Mouse (Mus musculus): ENCODE measurements around the gene Traip.

The Traip gene

GRCm38 (mm10) chr9:107927749-107928148 is 22.2 kb upstream of the Traip start:
- in situ Hi-C loops (cut with MboI; ENCODE audit: low pct_unique_long_range_greater_than_20kb in 1 of 2, low sequenced_read_pairs in 2 of 2, unreplicated experiment in 1 of 2): no loop called here

DNA sequence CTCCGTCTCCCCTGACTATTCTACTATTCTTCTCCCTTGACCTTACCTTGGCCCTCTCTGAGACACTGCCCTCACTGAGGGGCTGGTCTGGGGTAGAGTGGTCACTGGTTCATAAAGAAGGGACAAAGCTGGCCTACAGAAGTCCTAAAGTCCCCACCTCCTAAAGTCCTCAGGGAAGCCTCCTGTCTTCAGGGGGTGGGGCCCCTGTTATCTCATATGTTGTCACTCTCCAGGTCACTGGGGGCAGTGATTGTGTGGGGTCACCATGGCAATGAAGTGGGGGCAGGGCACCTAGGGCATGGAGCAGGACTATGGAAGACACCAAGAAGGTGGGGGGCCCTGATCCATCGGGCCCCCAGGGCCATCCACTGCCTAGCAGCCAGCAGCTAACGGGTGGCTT is 21.8 kb upstream of the Traip start, which contains the start of gene Actl11:
Gene Actl11, plus strand, starts transcription at position 301 of the 400 bp plus-strand sequence.
- in situ Hi-C loops (cut with MboI; ENCODE audit: low pct_unique_long_range_greater_than_20kb in 1 of 2, low sequenced_read_pairs in 2 of 2, unreplicated experiment in 1 of 2): no loop called here

DNA sequence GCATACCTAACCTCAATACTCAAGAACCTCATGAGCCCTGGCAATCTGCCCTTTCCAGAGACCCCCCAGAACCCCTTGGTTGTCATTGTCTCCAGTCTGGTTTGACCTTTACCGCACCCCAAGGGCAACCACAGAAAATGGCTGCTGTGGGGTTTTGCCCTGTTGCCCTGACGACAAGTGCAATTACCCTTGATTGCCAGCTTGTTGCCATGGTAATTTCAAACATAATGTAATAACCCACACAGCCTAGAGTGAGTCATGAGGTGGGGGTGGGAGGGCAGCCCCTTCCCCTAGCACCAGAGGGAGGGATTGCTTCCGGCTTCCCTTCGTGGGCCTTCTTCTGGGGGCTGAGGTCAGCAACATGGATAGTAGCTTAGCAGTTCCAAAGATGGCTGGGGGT is 17.7 kb upstream of the Traip start:
- in situ Hi-C loops (cut with MboI; ENCODE audit: low pct_unique_long_range_greater_than_20kb in 1 of 2, low sequenced_read_pairs in 2 of 2, unreplicated experiment in 1 of 2): no loop called here

- in situ Hi-C loops (cut with MboI; ENCODE audit: low pct_unique_long_range_greater_than_20kb in 1 of 2, low sequenced_read_pairs in 2 of 2, unreplicated experiment in 1 of 2): no loop called here
Measured at GRCm38 (mm10) chr9:107934146-107934545, 15.8 kb upstream of the Traip start.

DNA sequence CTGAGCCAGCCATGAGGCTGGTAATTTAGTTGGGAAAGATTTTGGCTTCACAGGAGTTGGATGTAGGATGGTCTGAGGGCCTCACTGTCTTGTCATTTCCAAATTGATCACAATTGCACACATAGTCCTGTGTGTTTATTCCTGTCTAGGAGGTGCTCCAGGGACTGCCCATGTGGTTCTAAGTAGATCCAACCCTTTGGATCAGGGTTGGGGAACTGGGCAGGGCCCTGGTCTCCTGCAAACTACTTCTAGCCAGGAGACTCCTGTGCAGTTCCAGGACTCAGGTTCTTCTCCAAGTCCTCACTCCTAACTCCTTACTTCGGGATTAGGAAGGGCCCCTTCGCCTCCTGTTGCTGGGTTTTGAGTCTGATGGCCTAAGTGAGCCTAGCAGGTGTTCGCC is 14.6 kb upstream of the Traip start, which contains the start of gene Camkv:
Gene Camkv, plus strand, starts transcription at position 301 of the 400 bp plus-strand sequence.
- in situ Hi-C loops (cut with MboI; ENCODE audit: low pct_unique_long_range_greater_than_20kb in 1 of 2, low sequenced_read_pairs in 2 of 2, unreplicated experiment in 1 of 2): no loop called here

- in situ Hi-C loops (cut with MboI; ENCODE audit: low pct_unique_long_range_greater_than_20kb in 1 of 2, low sequenced_read_pairs in 2 of 2, unreplicated experiment in 1 of 2): no loop called here
Measured at GRCm38 (mm10) chr9:107935790-107936214, 14.1 kb upstream of the Traip start.

DNA sequence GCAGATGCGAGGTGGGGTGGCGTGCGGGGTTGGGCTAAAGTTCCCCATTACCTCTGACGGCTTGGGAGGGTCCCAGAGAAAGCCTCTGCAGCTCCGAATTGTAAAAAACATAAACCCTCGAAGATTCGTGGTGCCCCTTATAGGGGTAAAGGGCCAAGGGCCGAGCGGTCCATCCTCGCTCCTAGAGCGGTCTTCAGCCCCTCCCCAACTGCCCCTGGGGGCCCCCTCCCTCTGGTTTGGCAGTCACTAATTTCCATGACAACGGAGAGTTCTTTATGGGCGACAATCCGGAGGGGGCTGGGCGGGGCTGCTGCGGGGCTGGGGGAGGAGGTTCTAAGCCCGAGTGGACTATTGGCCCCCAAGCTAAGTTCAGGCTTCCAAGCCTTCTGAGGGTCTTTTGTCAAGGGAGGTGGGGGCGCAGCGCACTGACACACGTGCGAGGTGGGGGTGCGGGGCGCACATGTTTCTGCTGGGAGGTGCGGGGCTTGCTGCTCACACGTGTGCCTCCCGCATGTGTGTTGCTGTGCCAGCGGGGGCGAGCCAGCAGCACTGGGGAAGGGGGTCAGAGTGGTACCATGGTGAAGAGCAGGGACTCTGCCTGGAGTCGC is 13.6 kb upstream of the Traip start:
- in situ Hi-C loops (cut with MboI; ENCODE audit: low pct_unique_long_range_greater_than_20kb in 1 of 2, low sequenced_read_pairs in 2 of 2, unreplicated experiment in 1 of 2): no loop called here

GRCm38 (mm10) chr9:107936831-107937230 is 13.1 kb upstream of the Traip start:
- in situ Hi-C loops (cut with MboI; ENCODE audit: low pct_unique_long_range_greater_than_20kb in 1 of 2, low sequenced_read_pairs in 2 of 2, unreplicated experiment in 1 of 2): no loop called here

- in situ Hi-C loops (cut with MboI; ENCODE audit: low pct_unique_long_range_greater_than_20kb in 1 of 2, low sequenced_read_pairs in 2 of 2, unreplicated experiment in 1 of 2): no loop called here
Measured at GRCm38 (mm10) chr9:107947241-107948194, 2.4 kb upstream of the Traip start.

GRCm38 (mm10) chr9:107949184-107949921 is 583 bp upstream of the Traip start:
- in situ Hi-C loops (cut with MboI; ENCODE audit: low pct_unique_long_range_greater_than_20kb in 1 of 2, low sequenced_read_pairs in 2 of 2, unreplicated experiment in 1 of 2): no loop called here

DNA sequence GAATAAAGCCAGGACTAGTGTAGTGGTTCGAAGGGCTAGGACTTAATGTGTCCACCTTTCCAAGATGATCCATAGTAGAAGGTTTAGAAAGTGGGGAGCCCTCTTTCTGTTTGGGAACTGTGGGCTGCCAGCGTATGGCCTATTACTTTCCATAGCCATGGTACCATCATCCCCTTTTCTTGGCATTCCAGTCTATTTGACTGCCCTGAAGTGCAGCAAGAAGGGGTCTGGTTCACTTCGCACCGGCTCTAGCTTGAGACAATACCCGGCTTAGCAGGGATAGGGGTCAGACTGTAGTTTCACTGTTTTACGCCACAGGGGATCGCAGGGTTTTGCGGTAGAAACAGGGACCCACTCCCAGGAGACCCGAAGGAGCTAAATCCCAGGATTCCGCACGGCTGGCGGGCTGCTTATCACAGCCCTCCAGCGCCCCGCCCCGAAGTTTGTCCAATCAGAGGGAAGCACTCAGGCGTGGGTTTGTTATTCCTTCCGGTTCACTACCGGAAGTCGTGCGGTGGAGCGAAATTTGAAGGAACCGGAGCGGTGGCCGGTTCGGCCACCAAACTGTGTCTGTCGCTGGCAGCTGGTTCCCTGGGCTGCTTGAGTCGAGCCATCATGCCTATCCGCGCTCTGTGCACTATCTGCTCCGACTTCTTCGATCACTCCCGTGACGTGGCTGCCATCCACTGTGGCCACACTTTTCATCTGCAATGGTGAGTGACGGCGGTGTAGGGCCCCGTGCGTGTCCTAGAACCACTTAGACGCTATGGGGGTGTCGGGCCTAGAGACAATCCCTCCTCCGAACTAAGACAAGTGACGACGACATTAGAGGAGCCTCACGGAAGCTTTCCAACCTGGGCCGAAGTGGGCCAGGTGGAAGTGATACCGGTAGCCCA is 772 bp downstream of the Traip start:
- in situ Hi-C loops (cut with MboI; ENCODE audit: low pct_unique_long_range_greater_than_20kb in 1 of 2, low sequenced_read_pairs in 2 of 2, unreplicated experiment in 1 of 2): no loop called here

DNA sequence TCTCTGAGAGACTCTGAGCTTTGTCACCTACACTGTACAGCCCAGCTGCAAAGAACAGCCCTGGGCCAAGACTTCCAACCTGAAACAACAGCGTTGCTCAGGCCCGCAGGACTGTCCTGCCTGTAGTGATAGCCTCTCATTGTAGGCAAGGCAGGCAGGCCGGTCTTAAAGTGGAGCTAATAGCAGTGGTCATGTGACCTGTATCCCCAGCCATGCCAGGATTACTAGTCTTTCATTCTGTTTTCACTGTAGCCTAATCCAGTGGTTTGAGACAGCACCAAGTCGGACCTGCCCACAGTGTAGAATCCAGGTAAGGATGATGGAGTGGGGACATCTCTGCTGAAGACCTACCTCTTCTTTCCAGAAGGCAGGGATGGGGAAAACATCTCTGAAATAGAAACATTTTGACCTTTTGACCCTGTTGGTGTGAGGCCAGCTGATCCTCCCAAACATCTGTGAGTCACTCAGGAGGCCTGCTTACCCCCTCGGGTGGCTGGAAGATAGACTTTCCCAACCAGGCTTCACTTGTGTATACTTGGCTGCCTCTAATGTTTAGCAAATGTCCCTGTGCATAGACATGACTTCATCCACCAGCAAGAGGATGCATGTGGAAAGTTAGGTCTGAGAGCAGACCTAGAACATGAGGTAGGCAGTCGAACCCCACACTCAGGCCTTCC is 5.8 kb downstream of the Traip start:
- in situ Hi-C loops (cut with MboI; ENCODE audit: low pct_unique_long_range_greater_than_20kb in 1 of 2, low sequenced_read_pairs in 2 of 2, unreplicated experiment in 1 of 2): no loop called here

GRCm38 (mm10) chr9:107957141-107957540 is 7.2 kb downstream of the Traip start:
- in situ Hi-C loops (cut with MboI; ENCODE audit: low pct_unique_long_range_greater_than_20kb in 1 of 2, low sequenced_read_pairs in 2 of 2, unreplicated experiment in 1 of 2): no loop called here

DNA sequence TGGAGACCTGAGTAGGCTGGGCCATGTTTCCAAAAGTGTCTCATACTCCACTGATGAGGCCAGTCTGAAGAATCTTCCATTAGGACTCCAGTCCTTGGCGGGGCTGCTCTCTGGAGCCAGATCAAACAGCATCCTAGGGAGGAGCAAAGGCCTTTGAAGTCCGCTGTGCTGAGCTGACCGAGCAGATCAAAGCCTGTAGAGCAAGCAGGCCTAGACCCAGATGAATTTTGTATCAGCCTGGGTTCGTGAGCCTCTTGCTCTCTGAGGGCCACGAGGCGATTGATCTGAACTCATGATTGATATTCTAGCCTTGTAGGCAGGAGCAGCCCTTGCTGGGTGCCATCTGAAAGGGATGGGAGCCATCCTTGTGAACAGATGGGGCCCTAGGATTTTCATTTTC is 10.0 kb downstream of the Traip start:
- in situ Hi-C loops (cut with MboI; ENCODE audit: low pct_unique_long_range_greater_than_20kb in 1 of 2, low sequenced_read_pairs in 2 of 2, unreplicated experiment in 1 of 2): no loop called here

DNA sequence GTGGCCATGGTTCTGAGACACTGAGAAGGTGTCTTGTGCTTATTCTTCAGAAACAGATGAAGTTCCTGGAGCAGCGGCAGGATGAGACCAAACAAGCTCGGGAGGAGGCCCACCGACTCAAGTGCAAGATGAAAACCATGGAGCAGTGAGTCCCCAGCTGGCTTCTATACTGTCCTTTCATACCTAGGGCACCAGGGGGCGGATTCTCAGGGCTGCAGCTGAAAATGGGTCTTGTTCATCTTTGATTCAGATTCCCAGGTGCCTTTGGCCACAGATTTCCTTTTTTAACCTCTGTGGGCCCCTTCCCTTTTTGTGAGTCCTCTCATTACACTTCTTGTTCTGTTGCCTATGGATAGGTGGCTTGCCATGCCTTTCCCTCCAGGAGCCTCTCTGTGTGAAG is 11.0 kb downstream of the Traip start:
- in situ Hi-C loops (cut with MboI; ENCODE audit: low pct_unique_long_range_greater_than_20kb in 1 of 2, low sequenced_read_pairs in 2 of 2, unreplicated experiment in 1 of 2): no loop called here

GRCm38 (mm10) chr9:107961351-107961762 is 11.4 kb downstream of the Traip start:
- in situ Hi-C loops (cut with MboI; ENCODE audit: low pct_unique_long_range_greater_than_20kb in 1 of 2, low sequenced_read_pairs in 2 of 2, unreplicated experiment in 1 of 2): no loop called here

DNA sequence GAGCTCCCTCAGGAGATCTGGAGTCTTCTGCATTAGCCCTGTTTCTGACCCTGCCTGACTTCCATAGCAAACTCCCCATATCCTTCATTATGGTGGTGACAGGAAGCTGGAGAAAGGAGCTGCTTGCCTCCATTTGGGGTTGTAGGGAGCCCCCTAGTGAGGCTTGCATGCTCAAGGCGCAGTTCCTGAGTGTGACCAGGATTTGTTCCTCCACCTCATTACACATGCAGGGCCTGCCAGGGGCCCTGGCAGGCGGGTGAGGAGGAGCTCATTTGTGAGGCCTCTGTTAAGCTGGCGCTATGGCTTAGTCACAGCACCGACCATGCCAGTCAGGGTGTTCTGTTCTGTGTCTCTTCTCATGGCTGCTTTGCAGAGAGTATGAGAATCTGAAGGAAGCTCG is 11.9 kb downstream of the Traip start:
- in situ Hi-C loops (cut with MboI; ENCODE audit: low pct_unique_long_range_greater_than_20kb in 1 of 2, low sequenced_read_pairs in 2 of 2, unreplicated experiment in 1 of 2): no loop called here

DNA sequence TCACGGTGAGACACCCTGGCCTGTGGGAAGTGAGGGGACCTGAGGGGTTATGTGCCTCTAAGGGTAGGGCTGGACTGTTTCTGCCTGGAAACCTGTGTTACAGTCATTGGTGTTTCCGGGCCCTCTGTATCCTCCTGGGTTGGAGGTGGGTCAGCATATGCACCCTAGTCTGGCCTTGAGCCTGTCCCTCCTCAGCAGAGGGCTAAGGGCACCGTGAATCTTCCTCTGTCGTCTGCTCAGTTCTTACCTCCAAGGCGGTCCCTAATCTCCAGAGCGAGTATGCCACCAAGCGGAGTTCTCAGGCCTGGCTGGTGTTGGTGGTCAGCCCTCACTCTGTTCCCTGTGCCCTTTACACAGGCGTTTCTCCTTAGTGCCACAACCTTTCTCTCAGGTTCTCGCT is 13.0 kb downstream of the Traip start:
- in situ Hi-C loops (cut with MboI; ENCODE audit: low pct_unique_long_range_greater_than_20kb in 1 of 2, low sequenced_read_pairs in 2 of 2, unreplicated experiment in 1 of 2): no loop called here
